Mouse (Mus musculus) stomach, postnatal 0 days (tissue): ENCODE measurements around the gene Tnrc6b.

Source experiments
- CTCF ChIP-seq: IDR thresholded peaks from 2 replicates; pipeline ENCODE4 v1.5.1; 2016; ENCODE audit warnings: antibody characterized with exemption, low read depth, mild to moderate bottlenecking, moderate library complexity
- EP300 ChIP-seq: optimal IDR thresholded peaks from 2 replicates; pipeline ENCODE3; 2016; ENCODE audit warnings: antibody characterized with exemption

GRCm38 (mm10) chr15:80779006-80779405, 67.9 kb downstream of the Tnrc6b start:
- TF ChIP-seq CTCF (no peak), EP300 (no peak)
